Mouse (Mus musculus) heart, postnatal 0 days (tissue): Measurements from ENCODE around the gene Fmo6.

Experiments
- CTCF ChIP-seq: IDR thresholded peaks from 2 replicates; pipeline ENCODE4 v1.5.1; 2016; ENCODE audit warnings: antibody characterized with exemption, control low read depth, low read depth
- EP300 ChIP-seq: IDR thresholded peaks from 2 replicates; pipeline ENCODE4 v1.6.1; 2016; ENCODE audit warnings: antibody characterized with exemption, low read depth

DNA sequence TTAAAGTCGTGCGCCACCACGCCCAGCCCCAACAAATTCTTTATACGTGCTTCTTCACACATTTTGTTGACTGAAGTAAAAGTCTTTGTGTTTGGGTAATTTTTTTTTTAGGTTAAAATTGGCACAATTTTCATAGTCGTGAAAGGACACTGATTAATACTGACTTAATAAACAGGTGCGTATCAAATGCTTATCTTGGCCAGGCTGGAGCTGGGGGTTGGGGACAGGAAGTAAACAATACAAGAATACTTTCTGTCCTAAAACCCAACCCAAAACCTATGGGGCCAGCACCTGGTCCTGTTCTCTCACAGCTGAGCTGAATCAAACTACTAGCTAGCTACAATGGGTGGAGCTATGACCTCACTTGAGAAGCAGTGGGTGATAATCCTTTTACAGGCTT lies 44.3 kb downstream of the Fmo6 start:
- no peak for TF ChIP-seq CTCF
- TF ChIP-seq EP300 = no peak
